Mouse (Mus musculus) B cell, adult 2 months (primary cell): ENCODE measurements around the gene Scamp1.
A peak's percentile ranks its signal among the peaks of the same experiment; 100 is the strongest.

Source experiments
- DNase-seq, 2 experiments: peaks; one replicate each; pipeline ENCODE4 v3.0.0; 2022

Gene Scamp1

DNA sequence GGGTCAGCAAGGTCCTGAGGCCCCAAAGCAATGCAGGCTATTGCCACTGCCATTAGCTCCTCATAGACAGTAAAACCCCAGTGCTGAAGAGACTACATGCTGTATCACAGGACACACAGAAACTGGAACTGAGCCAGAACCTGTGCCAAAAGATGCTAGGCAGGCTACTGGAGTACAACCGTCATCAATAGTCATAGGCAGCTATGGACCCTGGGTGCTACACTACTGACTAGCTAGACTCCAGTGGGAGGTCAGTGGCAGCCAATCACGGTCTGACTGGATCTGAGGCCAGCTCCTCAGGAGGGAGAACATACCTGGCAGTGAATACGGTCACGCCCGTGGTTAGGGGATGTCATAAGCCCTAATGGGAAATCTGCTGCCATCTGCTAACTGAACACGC lies 14.4 kb downstream of the Scamp1 start:
- no peak for DNase-seq

DNA sequence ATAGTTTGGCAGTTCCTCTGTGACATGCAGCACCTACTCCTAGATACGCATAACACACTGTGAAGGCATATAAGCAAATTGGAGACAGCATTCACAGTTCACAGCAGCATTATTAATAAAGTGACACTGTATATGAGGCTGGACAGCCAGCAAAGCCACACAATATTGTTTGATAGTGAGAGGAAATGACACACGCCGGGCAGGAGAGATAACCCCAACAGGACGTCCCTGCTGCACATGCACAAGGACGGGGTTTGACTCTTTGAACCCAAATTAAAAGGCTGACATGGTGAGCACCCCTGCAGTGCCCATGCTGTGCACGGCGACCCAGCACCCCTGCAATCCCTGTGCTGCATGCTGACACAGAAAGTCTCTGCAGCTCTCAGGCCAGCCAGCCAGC lies 17.5 kb downstream of the Scamp1 start:
- DNase-seq: no peak

DNA sequence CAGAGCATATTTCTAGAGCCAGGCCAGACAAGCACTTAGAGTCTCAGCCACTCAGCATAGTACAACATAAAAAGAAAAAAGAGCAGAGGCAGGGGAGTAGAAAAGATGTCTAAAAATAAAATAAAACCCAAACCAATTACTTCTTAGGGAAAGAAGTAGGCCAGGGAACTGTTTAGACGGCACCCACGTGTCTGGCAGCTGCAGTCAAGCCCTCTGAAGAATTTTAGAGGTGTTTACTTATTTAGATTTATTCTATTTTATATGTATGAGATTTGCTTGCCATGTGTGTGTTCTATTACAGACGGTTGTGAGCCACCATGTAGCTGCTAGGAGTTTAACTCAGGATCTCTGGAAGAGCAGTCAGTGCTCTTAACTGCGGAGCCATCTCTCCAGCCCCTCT lies 18.5 kb downstream of the Scamp1 start:
- no peak for DNase-seq

DNA sequence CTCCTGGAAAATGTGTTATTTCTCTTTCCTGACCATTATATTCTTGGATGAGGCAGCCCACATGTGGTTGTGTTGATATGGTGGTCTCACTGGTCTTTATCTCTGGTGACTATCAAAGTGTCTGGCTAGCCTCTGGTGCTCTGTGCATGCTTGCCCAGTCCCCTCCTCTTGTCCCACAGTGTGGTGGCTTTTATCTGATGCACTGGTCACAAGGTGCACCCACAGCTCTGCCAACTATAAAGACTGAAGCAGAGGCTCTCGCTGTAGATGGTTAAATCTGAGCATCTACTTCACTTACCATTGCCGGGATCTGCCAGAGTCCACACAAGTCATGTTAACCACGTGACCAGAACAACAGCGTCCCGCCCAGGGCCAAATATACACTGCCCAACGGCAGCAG lies 19.1 kb downstream of the Scamp1 start:
- DNase-seq: no peak

DNA sequence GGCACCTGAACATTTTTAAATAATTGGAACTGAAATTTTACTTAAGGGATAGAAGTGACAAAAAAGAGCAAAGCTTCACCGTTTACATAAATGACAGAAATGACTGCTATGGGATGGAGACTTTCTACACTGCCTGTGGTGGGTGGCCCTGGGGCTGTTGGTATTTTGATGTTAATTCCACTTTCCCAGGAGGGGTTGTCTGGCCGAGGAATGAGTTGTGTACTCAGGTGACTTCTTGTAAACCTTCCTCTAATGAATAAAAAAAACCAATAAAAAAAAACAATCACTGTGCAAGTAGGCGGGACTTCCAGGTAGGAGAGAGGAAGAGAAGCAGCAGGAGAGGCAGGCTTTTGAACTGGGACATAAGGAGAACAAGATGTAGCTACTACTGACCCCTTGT lies 20.4 kb downstream of the Scamp1 start:
- DNase-seq: no peak

DNA sequence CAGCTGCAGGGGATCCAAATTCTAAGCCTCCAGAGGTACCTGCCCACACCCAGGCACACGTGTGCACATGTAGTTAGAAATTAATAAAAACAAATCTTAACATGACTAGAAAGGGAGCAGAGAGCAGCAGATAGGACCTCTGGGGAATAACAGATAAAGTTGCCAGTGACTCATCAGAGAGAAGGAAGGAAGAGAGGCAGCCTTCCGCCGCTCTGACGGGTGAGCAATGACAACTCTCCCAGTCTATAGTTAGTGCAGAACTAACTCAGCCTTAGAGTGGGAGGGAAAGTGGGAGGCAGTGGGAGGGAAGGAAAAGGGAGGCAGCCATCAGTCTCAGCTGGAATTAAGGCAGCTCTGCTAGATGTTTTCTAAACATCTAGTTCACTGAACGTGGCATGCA lies 21.7 kb downstream of the Scamp1 start:
- DNase-seq: peak; percentile 14 to 20

DNA sequence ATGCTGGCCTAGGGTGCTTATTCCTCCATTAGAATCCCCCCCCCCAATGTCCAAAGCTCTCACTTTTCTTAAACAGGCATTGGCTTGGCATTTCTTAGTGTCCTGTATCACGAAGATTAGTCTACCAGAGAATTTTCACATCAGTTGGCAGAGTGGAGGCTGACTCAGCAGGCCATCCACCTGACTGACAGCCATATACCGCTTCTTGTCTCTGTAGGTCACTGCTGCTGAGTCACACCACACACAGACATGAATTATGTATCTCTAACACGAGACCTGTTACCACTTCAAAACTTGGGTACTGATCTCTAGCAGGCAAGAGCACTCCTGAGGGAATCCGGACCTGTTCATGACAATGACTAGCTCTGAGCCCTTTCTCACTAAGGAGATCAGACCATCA lies 23.1 kb downstream of the Scamp1 start:
- no peak for DNase-seq

DNA sequence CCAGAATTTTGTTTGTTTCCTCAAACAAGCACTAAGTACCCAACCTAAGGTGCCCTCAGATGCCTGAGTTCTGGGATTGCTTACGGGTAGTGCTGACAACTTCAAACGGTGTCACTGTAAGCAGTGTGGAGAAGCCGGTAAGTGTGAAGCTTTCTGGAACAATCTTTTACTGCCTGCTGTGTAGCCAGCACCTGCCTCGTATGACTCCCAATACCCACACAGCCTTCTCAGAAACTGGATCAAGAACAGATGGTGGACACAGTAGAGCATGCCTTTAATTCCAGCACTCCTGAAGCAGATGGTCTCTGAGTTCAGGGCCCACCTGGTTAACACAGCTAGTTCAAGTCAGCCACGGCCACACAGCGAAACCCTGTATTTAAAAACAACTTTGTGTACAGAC lies 24.0 kb downstream of the Scamp1 start:
- DNase-seq: no peak

DNA sequence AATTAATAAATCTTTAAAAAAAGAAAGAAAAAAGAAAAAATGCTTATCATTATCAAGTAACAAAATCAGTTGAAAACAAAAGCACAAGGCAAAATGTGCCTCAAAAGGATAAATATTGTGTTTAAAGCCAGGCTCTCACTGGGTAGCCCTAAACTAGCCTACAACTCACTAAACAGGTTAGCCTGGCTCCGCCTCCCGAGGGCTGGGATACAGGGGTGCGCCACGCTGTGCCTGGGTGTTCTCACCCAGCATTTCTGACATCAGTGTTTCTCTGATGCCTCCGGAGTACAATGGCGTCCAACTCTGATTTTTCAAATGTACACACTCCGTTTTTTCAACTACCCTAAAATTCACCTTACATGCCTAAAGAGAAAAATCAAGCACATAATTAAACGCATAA lies 24.7 kb downstream of the Scamp1 start:
- DNase-seq: no peak

DNA sequence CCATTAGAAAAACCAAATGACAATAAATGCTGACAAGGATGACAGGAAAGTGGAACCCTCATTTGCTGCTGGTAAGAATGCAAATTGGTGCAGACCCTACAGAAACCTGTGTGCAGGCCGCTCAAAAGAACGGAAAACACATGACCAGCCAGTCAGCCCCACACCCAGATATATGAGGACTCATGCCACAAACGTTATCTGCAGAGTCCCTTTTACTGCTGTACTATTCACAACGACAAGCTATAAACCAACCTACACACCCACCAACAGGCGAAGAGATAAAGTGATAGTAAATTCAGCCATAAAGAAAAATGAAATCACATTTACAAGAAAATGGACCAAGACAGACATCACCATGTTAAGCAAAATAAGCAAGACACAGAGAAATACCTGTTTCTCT lies 26.4 kb downstream of the Scamp1 start:
- DNase-seq: no peak

DNA sequence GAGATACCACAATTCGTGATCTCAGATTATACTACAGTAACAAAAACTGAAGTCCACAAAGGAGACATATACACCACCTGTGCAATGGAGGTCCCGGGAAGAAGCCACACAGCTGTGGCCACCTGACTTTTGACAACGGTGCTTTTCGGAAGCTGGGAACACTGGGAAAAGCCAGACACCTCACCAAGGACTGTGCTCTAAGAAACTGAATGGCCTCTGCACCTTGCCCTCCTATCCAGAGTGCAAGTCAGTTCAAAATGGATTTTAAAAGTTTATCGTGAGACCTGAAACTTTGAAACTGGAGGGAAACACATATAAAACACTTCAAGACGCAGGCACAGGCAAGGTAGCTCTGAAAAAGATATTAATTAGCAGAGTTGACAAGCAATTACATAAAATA lies 27.1 kb downstream of the Scamp1 start:
- no peak for DNase-seq

DNA sequence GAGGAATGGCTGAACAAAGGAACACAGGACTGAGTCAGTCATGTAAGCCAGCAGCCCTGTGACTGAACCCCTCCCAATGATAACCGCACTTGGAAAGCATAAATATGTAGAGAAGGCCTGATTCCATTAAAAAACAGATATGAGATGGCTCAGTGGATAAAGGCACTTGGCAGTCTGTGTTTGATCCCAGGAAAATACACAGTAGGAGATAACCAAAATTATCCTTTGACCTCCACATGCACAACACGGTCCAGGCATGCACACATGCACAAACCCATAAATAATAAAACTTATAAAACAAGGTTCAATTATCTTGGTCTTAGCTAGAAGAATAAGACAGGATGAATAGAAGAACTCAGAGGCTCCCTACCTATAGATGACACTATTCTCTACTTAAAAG lies 27.9 kb downstream of the Scamp1 start:
- no peak for DNase-seq

DNA sequence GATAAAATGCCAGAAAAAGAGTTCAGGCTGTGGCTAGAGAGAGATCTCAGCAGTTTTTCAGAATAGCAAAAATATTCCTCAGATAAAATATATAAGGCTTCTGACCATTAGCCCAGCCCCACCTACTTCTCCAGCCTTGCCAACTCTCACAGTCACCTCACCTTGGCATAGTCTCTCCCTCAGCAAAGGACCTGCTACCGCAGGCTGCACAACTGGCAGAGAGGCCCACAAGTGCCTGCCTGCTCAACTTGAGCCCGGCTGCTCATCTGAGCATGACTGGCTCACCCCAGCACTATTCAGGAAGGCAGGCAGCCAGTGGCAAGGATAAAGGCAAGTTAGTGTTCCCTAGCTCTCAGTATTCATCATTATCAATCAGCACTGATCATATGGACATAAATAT lies 30.5 kb downstream of the Scamp1 start:
- DNase-seq: no peak

DNA sequence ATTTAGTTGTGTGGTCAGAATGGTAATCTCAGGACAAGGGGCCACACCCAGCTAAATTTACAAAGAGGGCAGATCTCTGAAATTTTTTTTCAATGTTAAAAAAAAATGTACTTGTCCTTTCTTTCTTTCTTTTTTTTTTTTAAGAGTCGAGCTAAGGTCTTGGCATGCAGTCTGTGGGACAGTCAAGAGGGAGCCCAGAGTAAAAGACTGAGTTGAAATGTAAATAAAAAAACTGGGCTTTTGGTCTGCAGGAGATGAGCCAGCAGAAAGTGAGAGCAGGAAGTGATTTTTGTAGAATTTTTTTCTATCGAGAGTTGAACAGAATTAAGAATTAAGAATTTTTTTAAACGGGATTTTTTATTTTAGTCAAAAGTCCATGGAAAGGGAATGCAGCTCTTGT lies 31.4 kb downstream of the Scamp1 start:
- DNase-seq: no peak

DNA sequence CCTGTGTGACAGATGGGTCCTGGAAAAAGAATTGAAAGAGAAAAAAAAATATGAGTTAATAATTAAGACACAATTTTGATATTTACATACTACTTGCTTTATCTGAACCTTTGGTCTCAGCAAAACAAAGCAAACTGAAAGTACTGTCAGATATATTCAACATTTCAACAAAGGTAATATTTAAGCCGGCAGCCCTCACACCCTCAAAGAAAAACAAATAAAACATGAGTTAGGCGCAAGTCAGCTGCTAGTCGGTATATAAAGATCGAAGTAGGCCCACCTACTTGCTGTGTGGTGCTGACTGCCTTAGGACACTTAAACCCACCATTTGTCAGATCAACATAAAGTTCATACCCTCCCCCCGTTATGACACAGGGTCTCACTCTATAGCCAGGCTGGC lies 32.6 kb downstream of the Scamp1 start:
- no peak for DNase-seq

DNA sequence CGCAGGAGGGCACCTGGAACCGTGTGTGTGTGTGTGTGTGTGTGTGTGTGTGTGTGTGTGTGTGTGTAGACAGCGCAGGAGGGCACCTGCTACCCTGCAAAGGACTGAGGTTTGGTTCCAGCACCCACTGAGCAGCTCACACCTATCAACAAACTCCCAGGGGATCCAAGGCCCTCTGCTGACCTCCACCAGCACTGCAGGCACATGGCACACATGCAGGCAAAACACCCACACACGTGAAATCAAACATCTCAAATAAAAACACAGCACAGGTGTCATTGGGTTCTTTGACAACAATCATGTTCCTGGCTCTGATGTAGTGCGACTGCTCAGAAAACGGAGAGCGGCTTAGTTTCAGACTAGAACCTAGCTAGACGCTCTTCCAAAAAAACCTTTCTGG lies 34.9 kb downstream of the Scamp1 start:
- DNase-seq: peak; percentile 9 to 10

DNA sequence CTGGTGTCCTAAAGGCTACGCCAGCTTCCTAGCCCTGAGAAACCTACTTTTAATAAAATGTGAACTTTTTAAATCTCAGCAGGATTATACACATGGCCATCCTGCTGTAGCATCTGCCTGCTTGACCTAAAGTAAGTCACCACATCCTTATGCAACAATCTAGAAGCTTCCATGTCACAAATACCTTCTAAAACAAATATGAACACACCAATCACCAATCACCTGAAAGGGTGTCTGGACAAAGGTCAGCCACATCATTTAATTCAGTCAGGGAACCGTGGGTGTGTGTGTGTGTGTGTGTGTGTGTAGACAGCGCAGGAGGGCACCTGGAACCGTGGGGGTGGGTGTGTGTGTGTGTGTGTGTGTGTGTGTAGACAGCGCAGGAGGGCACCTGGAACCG lies 35.5 kb downstream of the Scamp1 start:
- DNase-seq: no peak

DNA sequence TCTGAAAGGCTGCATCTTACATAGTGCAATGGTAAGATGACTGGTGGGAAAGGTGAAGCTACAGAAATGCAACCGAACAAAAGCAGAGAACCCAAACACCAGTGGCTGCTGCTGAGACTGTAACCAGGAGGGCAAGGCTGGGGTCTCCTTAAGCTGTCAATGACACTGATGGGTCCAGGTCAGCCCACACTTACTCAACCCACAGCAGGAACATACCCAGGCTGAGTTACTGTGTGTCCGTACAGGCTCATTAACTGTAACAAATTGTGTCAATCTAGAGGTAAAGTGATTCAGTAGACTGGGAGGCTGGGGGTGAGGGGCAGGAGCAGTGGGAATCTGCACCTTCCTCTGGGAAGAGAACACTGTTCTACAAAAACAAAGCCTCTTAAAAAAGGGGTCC lies 42.8 kb downstream of the Scamp1 start:
- no peak for DNase-seq

DNA sequence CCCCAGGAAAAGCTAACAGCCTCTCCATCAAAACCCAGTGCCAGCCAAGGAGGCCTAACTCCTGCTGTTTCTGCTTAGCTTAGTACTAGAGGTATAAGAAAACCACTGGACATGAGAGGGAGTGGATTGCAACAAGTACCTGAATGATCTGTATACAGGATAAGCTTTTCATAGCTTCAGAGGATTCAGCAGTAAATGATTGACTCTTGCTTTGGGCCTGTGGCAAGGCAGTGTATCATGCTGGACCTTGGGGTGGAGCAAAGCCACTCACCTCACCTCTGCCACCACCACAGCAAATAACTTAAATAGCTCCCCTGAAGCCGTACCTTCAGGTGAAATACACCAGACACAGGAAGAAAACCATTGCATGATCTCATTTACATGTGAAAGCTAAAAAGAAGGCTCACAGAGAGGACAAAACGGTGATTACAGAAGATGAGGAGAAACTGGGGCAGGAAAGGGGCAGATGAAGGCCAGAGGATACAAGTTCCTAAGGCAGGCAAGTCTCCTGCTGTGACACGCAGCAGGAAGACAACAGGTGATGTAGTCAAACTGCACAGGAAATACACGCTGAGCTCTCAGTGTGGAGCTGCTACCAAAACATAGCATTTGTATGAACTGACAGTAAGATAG lies 43.6 kb downstream of the Scamp1 start:
- no peak for DNase-seq

DNA sequence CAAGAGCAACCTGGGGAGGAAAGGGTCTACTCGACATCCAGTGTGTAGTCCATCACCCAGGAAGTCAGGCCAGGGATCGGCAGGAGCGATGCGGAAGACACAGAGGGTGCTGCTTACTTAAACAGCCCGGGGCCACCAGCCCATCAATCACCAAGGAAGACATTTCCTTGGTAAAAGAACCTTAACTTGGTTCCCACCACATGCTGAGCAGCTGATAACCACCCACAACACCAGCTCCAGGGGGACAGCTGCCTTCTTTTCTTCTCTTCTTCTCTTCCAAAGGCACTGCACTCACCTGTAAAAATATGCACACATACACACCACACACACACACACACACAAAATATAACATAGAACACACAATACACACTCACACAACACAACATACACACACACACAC lies 44.8 kb downstream of the Scamp1 start:
- DNase-seq: no peak

DNA sequence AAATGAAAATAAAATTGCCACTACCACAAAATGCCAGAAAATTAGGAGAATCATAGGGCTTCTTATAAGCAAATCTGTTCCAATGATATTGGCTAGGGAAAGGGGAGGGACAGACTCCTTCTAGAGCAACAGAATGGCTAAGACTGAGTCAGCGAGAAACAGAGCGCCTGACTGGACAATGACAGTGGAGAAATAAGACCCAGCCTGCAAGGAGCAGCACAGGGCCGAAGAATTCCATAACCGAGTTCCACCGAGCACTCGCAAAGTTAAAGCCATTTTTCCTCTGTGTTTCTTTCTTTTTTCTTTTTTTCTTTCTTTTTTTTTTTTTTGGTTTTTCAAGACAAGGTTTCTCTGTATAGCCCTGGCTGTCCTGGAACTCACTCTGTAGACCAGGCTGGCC lies 45.5 kb downstream of the Scamp1 start:
- DNase-seq: no peak

DNA sequence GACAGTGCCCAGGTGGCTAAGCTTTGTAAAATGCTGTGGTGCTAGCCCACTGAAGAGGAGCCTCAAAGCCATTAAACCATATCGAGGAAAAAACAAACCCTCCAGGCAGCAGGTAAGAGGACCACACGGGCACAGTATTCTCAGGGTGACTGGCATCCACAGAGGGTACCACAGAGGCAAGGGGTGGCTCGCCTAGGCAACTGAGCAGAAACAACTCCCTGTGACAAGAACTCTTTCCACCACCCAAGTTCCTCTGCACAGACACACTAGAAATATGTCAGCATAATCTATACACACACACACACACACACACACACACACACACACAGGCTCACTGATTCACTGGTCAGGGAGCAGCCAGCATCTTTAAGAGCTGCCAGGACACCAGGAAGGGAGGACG lies 46.2 kb downstream of the Scamp1 start:
- no peak for DNase-seq

DNA sequence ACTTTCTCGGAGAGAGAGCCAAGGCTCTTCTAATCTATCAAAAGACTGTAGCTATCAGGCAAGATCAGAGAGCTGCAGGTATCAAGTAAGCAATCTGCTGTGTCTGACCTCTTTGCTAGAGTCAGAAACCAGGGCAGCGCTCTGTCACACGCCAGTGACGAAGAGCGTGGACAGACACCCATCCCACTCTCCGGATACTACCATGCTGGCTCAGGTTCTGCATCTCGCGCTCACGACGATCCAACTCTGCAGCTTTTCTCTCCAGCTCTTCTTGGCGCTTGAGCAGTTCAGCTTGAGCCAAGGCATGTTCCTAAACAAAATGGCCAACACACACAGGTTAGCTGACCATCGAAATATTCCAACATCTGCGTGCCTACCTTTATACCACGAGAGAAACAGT lies 53.8 kb downstream of the Scamp1 start:
- DNase-seq: no peak

DNA sequence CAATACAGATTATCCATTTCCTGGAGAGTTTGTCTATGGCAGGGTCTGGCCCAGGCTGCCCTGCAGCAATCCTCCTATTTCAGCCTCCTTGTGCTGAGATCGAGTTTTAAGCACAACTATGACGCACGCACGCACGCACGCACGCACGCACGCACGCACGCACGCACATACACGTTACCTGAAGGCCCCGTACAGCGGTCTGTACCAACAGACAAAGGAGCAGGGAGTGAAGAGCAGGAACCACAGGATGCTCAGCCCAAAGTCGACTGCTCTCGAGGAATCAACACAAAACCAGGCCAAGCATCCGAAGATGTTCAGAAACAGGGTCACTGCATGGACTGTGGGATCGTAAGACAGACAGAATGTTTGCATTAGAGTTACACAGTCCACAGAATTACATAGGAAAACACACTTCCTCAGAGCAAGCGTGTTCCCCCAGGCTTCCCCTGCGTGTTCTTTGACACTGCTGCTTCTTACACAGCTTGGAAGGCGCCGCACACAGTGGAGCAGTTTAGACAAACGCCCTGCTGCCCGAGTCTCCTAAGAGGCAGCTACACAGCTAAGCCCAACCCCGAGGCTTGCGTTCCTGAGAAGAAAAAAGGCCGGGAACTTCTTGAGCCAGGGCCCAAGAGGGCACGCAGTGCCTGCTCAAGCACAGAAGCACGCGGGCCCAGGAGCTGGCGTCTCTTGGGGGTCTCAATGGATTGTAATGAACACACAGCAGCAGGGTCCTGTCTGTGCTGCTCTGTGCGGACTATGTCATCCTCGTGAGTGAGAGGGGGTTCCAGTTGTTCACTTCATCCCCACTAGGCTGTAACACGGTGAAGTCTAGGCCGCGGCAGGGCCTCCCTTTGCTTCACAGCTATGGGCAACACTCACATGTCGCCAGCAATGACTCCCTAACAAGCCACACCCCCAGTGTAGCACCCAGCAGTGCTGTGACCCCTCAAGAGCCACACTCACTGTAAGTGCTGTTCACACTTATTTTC lies 60.6 kb downstream of the Scamp1 start:
- no peak for DNase-seq

DNA sequence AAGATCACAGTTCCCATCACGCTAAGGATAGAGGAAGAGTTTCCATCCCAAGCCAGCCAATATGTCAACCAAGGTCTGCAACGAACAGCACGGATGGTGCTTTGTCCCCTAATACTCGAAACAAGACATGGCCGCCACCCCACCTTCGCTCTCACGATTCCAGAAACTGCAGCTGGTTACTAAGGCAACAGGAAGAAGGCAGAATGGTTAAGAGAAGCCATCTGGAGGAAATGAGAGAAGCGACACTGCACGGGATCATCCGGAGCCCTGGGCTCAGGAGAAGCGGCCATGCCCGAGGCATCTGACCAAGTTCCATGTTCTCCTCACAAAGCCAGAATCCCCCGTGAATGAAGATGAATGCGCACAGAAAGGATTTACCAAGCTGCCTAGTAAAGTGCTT lies 62.0 kb downstream of the Scamp1 start:
- DNase-seq: no peak
